Mouse (Mus musculus): ENCODE data around the gene Spata25. TPM values are rescaled to one million over a fixed set of nuclear protein-coding genes. Genes with fewer than 3 reads are reported as not detected.
"Not testable (repeated sequence)": the region's sequence is repeated elsewhere in the genome, so short reads cannot be mapped to it uniquely, and the experiment has no call there.

Spata25 gene
- polyA plus RNA-seq, 1 experiment: not detected

GRCm38 (mm10) chr2:164806614-164807013 lies 21.7 kb downstream of the Spata25 start:
- peaks cover 3% of the 10 kb centered on the region; the same call in 1 of the 2 replicates for H3K4me1 ChIP-seq (ENCODE audit: control insufficient read depth, insufficient read depth, low read length)
- no peak for TF ChIP-seq CTCF (IDR thresholded peaks at IDR 0.05; ENCODE audit: control insufficient read depth, insufficient read depth, low read length)
- TF ChIP-seq POLR2A (IDR thresholded peaks at IDR 0.05; ENCODE audit: borderline replicate concordance, control insufficient read depth, low read depth, low read length): no peak
- H3K4me3 ChIP-seq (replicated peaks; ENCODE audit: control insufficient read depth, low read depth, low read length): no peak overlapping the region
- no peak overlapping the region for H3K27ac ChIP-seq (ENCODE audit: control insufficient read depth, insufficient read depth, low read depth, low read length, poor library complexity)
- 82% methylated on average over 7 of the region's 7 CpGs for WGBS

- under 1% methylated on average over 21 of the region's 21 CpGs for WGBS
- Histone ChIP-seq H3K27ac (ENCODE audit: control insufficient read depth, insufficient read depth, low read depth, low read length, poor library complexity) (peak overlapping the region; percentile 96), H3K4me1 (ENCODE audit: control insufficient read depth, insufficient read depth, low read length) (peaks cover 3% of the 10 kb centered on the region; the same call in 1 of the 2 replicates), H3K4me3 (replicated peaks; ENCODE audit: control insufficient read depth, low read depth, low read length) (peak overlapping the region; percentile 88)
- TF ChIP-seq CTCF (IDR thresholded peaks at IDR 0.05; ENCODE audit: control insufficient read depth, insufficient read depth, low read length) (no peak), POLR2A (IDR thresholded peaks at IDR 0.05; ENCODE audit: borderline replicate concordance, control insufficient read depth, low read depth, low read length) (no peak)
Measured at GRCm38 (mm10) chr2:164805332-164805718, 23.0 kb downstream of the Spata25 start.

DNA sequence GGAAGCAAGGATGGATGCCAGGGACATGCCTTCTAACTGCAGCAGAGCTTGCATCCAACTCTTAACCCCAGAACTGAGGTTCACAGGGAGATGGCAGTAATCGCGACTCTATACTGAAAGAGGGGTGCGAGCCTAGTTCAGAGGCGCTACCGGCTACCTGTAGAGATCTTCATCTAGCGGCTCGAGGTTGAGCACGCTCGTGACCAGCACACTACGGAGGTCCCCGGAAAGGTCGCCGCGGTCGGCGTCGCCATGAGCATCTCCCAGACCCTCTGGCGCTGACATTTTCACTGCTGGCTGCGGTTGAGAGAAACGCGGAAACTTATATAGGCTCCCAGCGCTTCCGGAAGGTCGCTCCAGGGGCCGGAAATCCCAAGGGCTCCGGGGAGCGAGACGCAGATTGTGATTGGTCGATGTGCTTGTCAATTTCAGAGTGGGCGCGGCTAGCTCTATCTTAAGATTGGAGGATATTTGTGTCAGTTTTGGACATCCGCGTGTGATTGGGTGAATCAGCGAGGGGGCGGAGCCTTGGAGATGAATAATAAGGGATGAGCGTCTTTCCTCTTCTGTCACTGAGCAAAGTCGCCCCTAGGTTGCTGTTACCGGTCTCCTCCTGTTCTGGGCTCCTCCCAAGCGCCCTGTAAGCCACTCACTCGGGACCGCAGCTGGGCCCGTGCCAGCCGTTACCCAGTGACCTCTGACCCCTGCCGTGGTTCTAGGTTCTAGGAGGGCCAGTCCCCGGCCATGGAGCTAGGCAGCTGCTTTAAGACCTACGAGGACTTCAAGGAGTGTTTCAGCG lies 23.6 kb downstream of the Spata25 start, which contains the start of the genes Acot8 and Zswim3:
Gene Acot8, minus strand, starts transcription at position 350 of the 799 bp plus-strand sequence.
Gene Zswim3, plus strand, starts transcription at position 566 of the 799 bp plus-strand sequence.
- peak; percentile 94 for TF ChIP-seq POLR2A (IDR thresholded peaks at IDR 0.05; ENCODE audit: borderline replicate concordance, control insufficient read depth, low read depth, low read length)
- no peak; the same call in 1 of the 2 replicates for TF ChIP-seq CTCF (IDR thresholded peaks at IDR 0.05; ENCODE audit: control insufficient read depth, insufficient read depth, low read length)
- peak within 1 kb of the TSS; percentile 91 for H3K4me3 ChIP-seq (replicated peaks; ENCODE audit: control insufficient read depth, low read depth, low read length)
- peak within 1 kb of the TSS; percentile 96 for H3K27ac ChIP-seq (ENCODE audit: control insufficient read depth, insufficient read depth, low read depth, low read length, poor library complexity)
- H3K4me1 ChIP-seq (ENCODE audit: control insufficient read depth, insufficient read depth, low read length): peaks cover 3% of the 10 kb centered on the region; the same call in 1 of the 2 replicates
- under 1% methylated on average over 47 of the region's 47 CpGs for WGBS

GRCm38 (mm10) chr2:164803921-164804313 lies 24.4 kb downstream of the Spata25 start:
- no peak for TF ChIP-seq POLR2A (IDR thresholded peaks at IDR 0.05; ENCODE audit: borderline replicate concordance, control insufficient read depth, low read depth, low read length)
- TF ChIP-seq CTCF (IDR thresholded peaks at IDR 0.05; ENCODE audit: control insufficient read depth, insufficient read depth, low read length): no peak
- whole genome bisulfite sequencing: 67% methylated on average over 1 of the region's 1 CpGs
- Histone ChIP-seq H3K4me1 (ENCODE audit: control insufficient read depth, insufficient read depth, low read length) (peaks cover 3% of the 10 kb centered on the region; the same call in 1 of the 2 replicates), H3K4me3 (replicated peaks; ENCODE audit: control insufficient read depth, low read depth, low read length) (peak overlapping the region; percentile 91), H3K27ac (ENCODE audit: control insufficient read depth, insufficient read depth, low read depth, low read length, poor library complexity) (no peak overlapping the region)

DNA sequence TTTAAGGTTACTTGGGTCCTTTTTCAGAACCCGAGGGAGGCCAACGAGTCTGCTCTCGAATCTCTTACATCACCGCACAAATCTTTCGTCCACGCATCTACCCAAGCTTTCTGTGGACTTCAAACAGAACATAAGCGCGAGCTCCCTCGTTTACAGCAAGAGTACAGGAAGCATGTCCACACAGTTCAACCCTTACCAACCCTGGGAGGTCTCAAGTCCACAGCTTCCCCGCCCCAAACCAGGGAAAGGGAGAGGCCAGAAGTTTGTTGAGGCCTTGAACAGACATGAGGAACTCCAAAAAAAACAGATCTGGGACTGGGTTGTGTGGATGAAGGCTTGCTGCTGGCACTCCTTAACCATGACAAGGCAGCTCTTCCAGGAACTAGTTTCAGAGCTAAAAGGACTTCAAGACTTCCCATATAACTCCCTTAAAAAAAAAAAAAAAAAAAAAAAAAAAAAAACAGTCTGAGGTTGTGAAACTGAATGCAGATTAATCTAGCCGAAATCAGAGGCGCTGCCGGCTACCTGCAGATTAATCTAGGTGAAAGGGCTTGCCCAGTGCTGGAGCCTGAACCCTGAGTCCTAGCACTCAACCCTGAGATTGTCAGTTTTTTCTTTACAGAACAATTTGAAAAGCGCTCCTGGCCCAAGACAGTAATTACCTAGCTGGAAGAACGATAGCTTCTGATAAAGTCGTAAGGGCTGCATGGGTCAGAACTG lies 25.0 kb downstream of the Spata25 start:
- peak overlapping the region; percentile 53 for H3K4me3 ChIP-seq (replicated peaks; ENCODE audit: control insufficient read depth, low read depth, low read length)
- WGBS: 63% methylated on average over 16 of the region's 16 CpGs
- TF ChIP-seq CTCF (IDR thresholded peaks at IDR 0.05; ENCODE audit: control insufficient read depth, insufficient read depth, low read length): no peak
- TF ChIP-seq POLR2A (IDR thresholded peaks at IDR 0.05; ENCODE audit: borderline replicate concordance, control insufficient read depth, low read depth, low read length): no peak
- peaks cover 3% of the 10 kb centered on the region; the same call in 1 of the 2 replicates for H3K4me1 ChIP-seq (ENCODE audit: control insufficient read depth, insufficient read depth, low read length)
- no peak overlapping the region for H3K27ac ChIP-seq (ENCODE audit: control insufficient read depth, insufficient read depth, low read depth, low read length, poor library complexity)

DNA sequence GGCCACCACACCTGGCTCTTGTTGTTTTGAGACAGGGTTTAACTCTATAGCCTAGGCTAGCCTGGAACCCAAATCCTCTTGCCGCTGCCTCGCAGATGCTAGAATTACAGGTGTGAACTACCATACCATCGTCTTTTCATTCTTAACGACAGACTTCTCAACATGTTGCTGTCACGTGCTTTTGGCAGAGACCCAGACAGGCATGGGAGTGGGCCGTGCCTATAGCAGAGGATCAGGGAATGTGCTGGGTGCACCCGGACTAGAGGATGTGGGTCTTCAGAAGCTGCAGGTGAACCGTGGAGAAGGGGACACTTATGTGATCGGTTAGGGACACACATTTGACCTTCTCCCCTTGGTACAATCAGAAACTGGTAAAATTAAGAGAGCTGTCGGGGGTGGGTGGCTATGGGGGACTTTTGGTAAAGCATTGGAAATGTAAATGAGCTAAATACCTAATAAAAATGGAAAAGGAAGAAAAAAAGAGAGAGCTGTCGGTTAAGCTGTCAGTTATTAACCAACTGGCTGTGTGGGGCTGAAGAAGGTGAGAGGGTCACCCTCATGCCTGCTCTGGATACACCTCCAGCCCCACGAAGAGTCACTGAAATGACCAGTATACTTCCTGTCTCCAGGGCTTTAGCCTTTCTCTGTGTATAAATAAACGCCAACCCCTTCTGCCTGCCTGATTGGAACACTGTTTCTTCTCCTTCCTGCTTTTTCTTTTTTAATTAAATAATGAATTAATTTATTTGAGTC lies 27.9 kb downstream of the Spata25 start:
- 90% methylated on average over 13 of the region's 13 CpGs for WGBS
- TF ChIP-seq POLR2A (IDR thresholded peaks at IDR 0.05; ENCODE audit: borderline replicate concordance, control insufficient read depth, low read depth, low read length): no peak
- TF ChIP-seq CTCF (IDR thresholded peaks at IDR 0.05; ENCODE audit: control insufficient read depth, insufficient read depth, low read length): no peak
- Histone ChIP-seq H3K4me3 (replicated peaks; ENCODE audit: control insufficient read depth, low read depth, low read length) (no peak overlapping the region), H3K27ac (ENCODE audit: control insufficient read depth, insufficient read depth, low read depth, low read length, poor library complexity) (no peak overlapping the region), H3K4me1 (ENCODE audit: control insufficient read depth, insufficient read depth, low read length) (peaks cover 3% of the 10 kb centered on the region; the same call in 1 of the 2 replicates)

- not testable (repeated sequence) for H3K4me3 ChIP-seq (replicated peaks; ENCODE audit: control insufficient read depth, low read depth, low read length); H3K4me1 ChIP-seq (ENCODE audit: control insufficient read depth, insufficient read depth, low read length); H3K27ac ChIP-seq (ENCODE audit: control insufficient read depth, insufficient read depth, low read depth, low read length, poor library complexity)
- WGBS: 83% methylated on average over 6 of the region's 6 CpGs
Measured at GRCm38 (mm10) chr2:164798554-164798953, 29.8 kb downstream of the Spata25 start.

DNA sequence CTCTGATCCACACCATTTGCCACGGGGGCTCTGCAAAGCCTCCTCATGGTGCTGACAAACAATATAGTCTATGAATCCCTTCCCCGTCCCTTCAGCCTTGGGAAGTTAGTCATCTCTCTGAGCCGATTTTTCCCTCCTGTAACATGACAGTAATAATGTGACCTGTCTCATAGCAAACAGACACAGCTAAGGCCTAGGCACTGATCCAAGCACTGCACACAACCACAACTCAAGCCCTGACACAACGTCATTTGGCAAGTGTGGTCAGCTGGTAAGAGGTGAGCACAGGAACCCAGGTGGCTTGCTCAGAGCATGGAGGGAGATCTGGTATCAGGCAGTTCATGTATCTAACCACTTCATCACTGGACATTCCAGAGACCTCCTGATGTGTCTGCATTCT lies 32.5 kb downstream of the Spata25 start:
- TF ChIP-seq POLR2A (IDR thresholded peaks at IDR 0.05; ENCODE audit: borderline replicate concordance, control insufficient read depth, low read depth, low read length): no peak
- no peak for TF ChIP-seq CTCF (IDR thresholded peaks at IDR 0.05; ENCODE audit: control insufficient read depth, insufficient read depth, low read length)
- Histone ChIP-seq H3K4me3 (replicated peaks; ENCODE audit: control insufficient read depth, low read depth, low read length) (no peak overlapping the region), H3K4me1 (ENCODE audit: control insufficient read depth, insufficient read depth, low read length) (no peaks in the 10 kb centered on the region), H3K27ac (ENCODE audit: control insufficient read depth, insufficient read depth, low read depth, low read length, poor library complexity) (no peak overlapping the region)
- WGBS: 83% methylated on average over 4 of the region's 4 CpGs

Measured in bone marrow, adult 2 months (tissue).